Mouse (Mus musculus) neural tube, embryonic 11.5 days (tissue): ENCODE results near the gene Pou3f3. TPM values are rescaled to one million over a fixed set of nuclear protein-coding genes. Genes with fewer than 3 reads are reported as not detected.

Experiments used
- ATAC-seq: fragments of 200-750 bp; cut with Nextera tagmentation; 2 replicates; pipeline ENCODE4 v1.8.0; 2017; ENCODE audit warnings: moderate number of reproducible peaks, mild to moderate bottlenecking, moderate TSS enrichment, moderate library complexity; ENCODE audit not compliant: insufficient read depth, low FRiP score, low TSS enrichment
- DNase-seq: peaks from one replicate; pipeline ENCODE4 v3.0.0-alpha.2; 2015; ENCODE audit warnings: low spot score
- H3K27ac ChIP-seq: fragments of 300-500 bp; sonication (generic); 2 replicates; pipeline ENCODE4 v1.5.1; 2014; ENCODE audit warnings: low read depth, mild to moderate bottlenecking, low read length
- H3K27me3 ChIP-seq: fragments of 300-500 bp; sonication (generic); 2 replicates; pipeline ENCODE4 v1.6.1; 2014; ENCODE audit warnings: mild to moderate bottlenecking, low read length, mixed read lengths; ENCODE audit not compliant: control insufficient read depth, insufficient read depth
- H3K36me3 ChIP-seq: fragments of 300-500 bp; sonication (generic); 2 replicates; pipeline ENCODE4 v1.6.1; 2014; ENCODE audit warnings: mild to moderate bottlenecking, low read length, moderate library complexity, mixed read lengths; ENCODE audit not compliant: control insufficient read depth, insufficient read depth
- H3K4me1 ChIP-seq: fragments of 300-500 bp; sonication (generic); 2 replicates; pipeline ENCODE4 v1.6.1; 2014; ENCODE audit warnings: low read length, mixed read lengths; ENCODE audit not compliant: control insufficient read depth, insufficient read depth
- H3K4me2 ChIP-seq: fragments of 300-500 bp; sonication (generic); 2 replicates; pipeline ENCODE4 v1.6.1; 2014; ENCODE audit warnings: low read depth, mild to moderate bottlenecking, moderate library complexity
- H3K4me3 ChIP-seq: fragments of 300-500 bp; sonication (generic); 2 replicates; pipeline ENCODE4 v1.5.1; 2014; ENCODE audit warnings: low read depth, low read length
- H3K9ac ChIP-seq: fragments of 300-500 bp; sonication (generic); 2 replicates; pipeline ENCODE4 v1.6.1; 2014; ENCODE audit warnings: mild to moderate bottlenecking, low read length
- H3K9me3 ChIP-seq: fragments of 300-500 bp; sonication (generic); 2 replicates; pipeline ENCODE4 v1.6.1; 2016; ENCODE audit warnings: low read length; ENCODE audit not compliant: control insufficient read depth
- WGBS: fragments of 180-500 bp; shearing (Covaris S2); extraction: QIAGEN DNeasy Blood & Tissue Kit; methylation state at CpG from one replicate; pipeline ENCODE4 v1.1.7; 2014; 5-methylcytosine and 5-hydroxymethylcytosine counted together
- polyA plus RNA-seq: library from polyadenylated mRNA; unstranded; fragments of >200 nt; fragmentation: Nextera tagmentation; extraction: Ambion mirVana; gene quantifications from 2 replicates; pipeline ENCODE4 v1.2.1, GENCODE M21; 2014

Pou3f3 gene
- polyA plus RNA-seq, 1 experiment from 2014 or later, result 11.4 TPM

DNA sequence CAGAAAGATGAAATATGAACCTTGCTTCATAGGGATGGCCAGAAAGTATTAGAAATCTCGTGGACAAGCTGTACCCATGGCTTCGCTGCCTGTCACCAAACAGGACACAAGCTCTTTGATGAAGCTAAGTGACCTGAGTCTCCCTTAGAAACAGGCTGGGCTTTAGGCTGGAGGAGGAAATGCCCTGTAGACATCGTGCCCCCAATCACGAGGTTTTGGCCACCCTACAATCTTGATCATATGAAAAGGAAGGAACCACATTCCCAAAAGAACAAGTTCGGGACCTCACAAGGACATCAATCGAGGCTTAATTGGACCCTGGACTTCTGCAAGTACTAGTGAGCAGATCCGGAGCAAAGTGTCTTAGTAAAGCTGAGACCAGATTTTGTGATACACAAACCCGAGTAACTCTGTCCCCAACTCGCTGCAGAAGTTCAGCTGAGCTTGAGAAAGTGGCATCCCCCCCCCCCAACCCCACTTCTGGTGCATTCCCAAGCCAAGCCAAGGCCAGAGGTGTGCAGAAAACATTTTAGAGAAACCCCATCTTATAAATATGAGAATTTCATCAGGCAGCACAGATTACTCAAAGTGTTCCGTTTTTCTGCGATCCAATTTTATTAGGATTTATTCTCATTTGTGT lies 10.1 kb upstream of the Pou3f3 start:
- H3K9ac ChIP-seq, result peak overlapping the region; percentile 71
- peak overlapping the region; percentile 95 for H3K4me3 ChIP-seq
- no peaks in the 10 kb centered on the region for H3K9me3 ChIP-seq
- peak overlapping the region; percentile 89 for H3K27ac ChIP-seq
- H3K27me3 ChIP-seq, result peaks cover 17% of the 10 kb centered on the region; the same call in 1 of the 2 replicates
- peak overlapping the region; percentile 94 for H3K4me2 ChIP-seq
- H3K36me3 ChIP-seq, result no peaks in the 10 kb centered on the region
- DNase-seq (peak; percentile 31), ATAC-seq (no peak)
- WGBS, result 1% methylated on average over 11 of the region's 11 CpGs
- peaks cover 18% of the 10 kb centered on the region for H3K4me1 ChIP-seq

DNA sequence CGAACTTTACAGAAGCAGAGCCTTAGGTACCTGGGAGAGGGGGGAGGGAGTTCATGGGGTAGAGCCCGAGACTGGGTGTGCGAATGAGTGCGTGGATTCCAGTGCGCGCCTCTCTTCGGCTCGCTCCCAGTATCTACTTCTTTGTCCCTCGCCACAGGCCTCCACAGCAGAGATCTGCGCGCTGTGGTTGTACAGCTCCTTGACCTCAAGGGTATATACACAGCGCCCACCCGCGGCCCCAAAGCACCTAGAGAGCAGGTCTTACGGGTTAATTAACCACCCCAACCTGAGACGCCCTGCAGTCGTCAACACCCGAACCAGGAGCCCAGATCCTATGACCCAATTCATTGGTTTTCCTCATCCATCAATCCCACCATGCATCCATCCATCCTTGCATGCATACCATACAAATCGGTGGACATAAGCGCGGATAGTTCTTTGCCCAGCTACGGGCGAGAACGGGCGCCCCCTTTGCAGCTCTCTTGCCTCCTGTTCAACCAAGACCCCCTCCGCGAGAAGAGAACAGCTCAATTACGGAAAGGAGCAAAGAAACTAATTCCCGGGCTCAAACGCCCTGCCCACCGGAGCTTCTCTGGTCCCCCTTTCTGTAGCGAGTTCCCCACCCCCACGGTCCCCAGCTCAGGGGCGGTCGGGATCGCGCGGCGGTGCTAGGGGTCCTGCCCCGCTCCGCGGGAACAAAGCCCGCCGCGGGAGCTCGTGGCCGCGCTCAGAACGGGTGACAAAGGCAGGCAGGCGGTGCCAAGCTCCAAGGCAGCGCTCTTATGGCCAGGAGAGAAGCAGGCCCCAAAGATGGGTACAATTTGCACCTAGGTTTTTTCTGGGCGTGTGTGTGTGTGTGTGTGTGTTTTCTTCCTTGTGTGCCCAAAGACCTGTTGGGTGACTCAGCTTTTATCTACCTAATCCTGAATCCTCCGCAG lies 9.1 kb upstream of the Pou3f3 start:
- H3K36me3 ChIP-seq, result no peaks in the 10 kb centered on the region
- H3K27me3 ChIP-seq, result peaks cover 19% of the 10 kb centered on the region; the same call in 1 of the 2 replicates
- under 1% methylated on average over 53 of the region's 53 CpGs for WGBS
- H3K9ac ChIP-seq, result peak overlapping the region; percentile 71
- H3K27ac ChIP-seq, result peak overlapping the region; percentile 89
- peak; percentile 86 for DNase-seq
- H3K4me1 ChIP-seq, result peaks cover 18% of the 10 kb centered on the region
- ATAC-seq, result peak; percentile 61
- peak overlapping the region; percentile 95 for H3K4me3 ChIP-seq
- H3K4me2 ChIP-seq, result peak overlapping the region; percentile 94
- no peaks in the 10 kb centered on the region for H3K9me3 ChIP-seq

DNA sequence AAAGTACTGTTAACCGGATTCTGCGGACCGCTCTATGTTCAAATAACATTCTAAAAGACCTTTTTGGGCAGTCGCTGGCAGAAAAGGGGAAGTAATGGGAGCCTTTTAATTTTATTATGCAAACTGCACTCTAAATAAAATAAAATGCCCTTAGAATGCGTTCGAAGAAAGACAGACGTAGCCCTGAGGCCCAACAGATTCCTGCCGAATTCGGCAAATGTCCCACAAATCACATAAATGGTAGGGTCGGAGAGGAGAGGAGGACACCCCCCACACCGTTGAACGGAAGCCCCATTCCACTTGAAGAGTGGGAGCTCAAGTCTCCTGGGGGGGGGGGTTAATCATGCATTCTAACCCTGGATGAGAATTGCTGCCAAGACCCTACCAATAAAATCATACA lies 8.3 kb upstream of the Pou3f3 start:
- Histone ChIP-seq H3K4me3 (peak overlapping the region; percentile 95), H3K9me3 (no peaks in the 10 kb centered on the region), H3K9ac (peak overlapping the region; percentile 71), H3K27me3 (peaks cover 19% of the 10 kb centered on the region; the same call in 1 of the 2 replicates), H3K4me1 (peaks cover 18% of the 10 kb centered on the region), H3K4me2 (peak overlapping the region; percentile 94), H3K27ac (peak overlapping the region; percentile 89), H3K36me3 (no peaks in the 10 kb centered on the region)
- ATAC-seq (no peak), DNase-seq (no peak)
- under 1% methylated on average over 12 of the region's 12 CpGs for WGBS

DNA sequence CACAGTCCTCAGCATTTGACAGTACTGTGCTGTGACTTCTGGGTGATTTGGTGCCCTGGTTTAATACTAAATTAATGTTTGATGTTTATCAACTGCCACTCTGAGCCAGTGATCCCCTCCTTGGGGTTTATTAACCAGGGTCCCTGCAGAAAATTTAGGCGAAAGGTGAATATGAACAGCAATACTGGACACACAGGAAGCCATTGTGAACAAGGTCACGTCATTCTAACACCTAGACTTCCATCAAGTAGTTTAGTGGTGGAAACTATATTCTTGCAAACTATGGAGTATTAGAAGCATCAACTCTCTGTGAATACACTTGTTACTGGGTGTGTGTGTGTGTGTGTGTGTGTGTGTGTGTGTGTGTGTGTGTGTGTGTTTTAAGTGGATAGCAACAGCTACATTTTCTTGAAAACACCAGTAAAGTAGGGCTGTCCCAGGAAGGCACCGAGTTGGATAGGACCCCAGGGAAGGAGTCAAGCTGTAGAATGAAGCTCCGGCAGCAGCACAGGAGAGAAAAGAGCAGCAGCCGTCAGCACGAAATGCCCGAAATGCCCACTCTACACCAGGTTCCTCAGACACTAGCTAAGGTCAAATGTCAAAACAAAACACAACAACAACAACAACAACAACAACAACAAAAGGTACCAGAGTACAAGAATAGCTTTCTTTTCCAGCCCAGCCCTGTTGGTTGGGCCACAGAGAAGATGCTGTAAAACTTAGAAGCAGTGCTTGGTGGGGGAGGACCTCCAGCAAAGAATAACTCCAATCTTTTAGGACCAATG lies 7.6 kb upstream of the Pou3f3 start:
- 2% methylated on average over 7 of the region's 7 CpGs for WGBS
- no peak for DNase-seq
- peaks cover 19% of the 10 kb centered on the region; the same call in 1 of the 2 replicates for H3K27me3 ChIP-seq

DNA sequence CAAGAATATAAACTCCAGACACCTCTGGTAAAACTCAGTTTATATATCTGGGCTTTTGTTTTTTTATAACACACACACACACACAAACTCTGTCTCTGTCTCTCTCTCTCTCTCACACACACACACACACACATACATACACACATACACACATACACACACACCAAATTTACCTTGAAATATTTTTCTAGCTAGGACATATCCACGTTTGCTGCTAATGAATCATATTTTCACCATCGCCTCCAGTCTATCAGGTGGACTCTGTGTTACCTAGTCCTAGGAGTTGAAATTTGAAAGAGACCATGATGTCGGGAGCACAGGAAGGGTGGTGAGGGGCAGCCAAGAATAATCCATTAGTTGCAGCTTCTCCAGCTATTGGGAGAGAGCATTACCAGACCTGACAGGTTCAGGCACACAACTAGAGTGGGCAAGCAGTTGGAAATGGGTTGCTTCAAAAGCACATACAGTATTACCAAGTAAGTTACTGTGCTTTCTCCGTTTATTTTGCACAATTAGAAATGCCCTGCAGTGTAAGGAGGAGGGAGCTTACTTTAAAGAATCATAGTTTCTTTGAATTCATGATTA lies 6.9 kb upstream of the Pou3f3 start:
- Histone ChIP-seq H3K27ac (no peak overlapping the region), H3K9ac (peak overlapping the region; percentile 44), H3K4me1 (peaks cover 18% of the 10 kb centered on the region), H3K4me2 (peak overlapping the region; percentile 94), H3K9me3 (no peaks in the 10 kb centered on the region), H3K36me3 (no peaks in the 10 kb centered on the region), H3K4me3 (peak overlapping the region; percentile 95), H3K27me3 (peaks cover 19% of the 10 kb centered on the region; the same call in 1 of the 2 replicates)
- 4% methylated on average over 4 of the region's 4 CpGs for WGBS
- ATAC-seq, result no peak
- DNase-seq, result no peak

More for the DNA sequence above, 7.6 kb upstream of the Pou3f3 start:
- Histone ChIP-seq H3K27ac (peak overlapping the region; percentile 89; the same call in 1 of the 2 replicates), H3K36me3 (no peaks in the 10 kb centered on the region), H3K4me2 (peak overlapping the region; percentile 94), H3K9ac (peak overlapping the region; percentile 71), H3K9me3 (no peaks in the 10 kb centered on the region), H3K4me3 (peak overlapping the region; percentile 95), H3K4me1 (peaks cover 18% of the 10 kb centered on the region)
- no peak for ATAC-seq

DNA sequence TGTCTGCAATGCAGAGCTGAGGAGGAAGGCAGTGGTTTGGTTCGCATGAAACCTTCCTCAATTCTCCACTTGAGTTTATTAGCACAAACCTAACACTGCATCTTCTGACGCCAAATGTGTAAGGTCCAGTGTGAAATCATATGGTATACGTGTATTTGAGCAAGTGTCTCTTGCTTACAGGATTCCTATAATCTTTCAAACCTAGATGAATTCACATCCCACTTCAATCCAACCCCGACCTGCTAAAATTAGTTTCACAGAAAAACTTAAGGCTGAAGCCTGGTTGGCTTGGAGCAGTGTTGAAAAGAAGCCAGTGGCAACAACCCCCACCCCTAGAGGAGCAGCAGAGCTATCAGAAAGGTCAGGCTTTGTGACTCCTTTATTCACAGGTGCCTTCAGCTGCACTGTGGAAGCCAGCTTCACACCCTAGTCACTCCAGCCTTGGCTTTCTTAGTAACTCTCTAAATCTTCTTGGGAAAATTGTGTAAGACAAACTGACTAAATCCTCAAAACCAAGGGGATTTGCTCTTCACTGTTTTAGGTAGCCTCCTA lies 5.5 kb upstream of the Pou3f3 start:
- Histone ChIP-seq H3K9ac (peak overlapping the region; percentile 44), H3K4me1 (peaks cover 8% of the 10 kb centered on the region; the same call in 1 of the 2 replicates), H3K4me2 (peak overlapping the region; percentile 94), H3K27me3 (0 out of 2 replicates have a peak, but pooled peaks cover 13% of the 10 kb centered on the region), H3K36me3 (no peaks in the 10 kb centered on the region), H3K9me3 (no peaks in the 10 kb centered on the region), H3K4me3 (peak overlapping the region; percentile 95), H3K27ac (peak overlapping the region; percentile 34; the same call in 1 of the 2 replicates)
- ATAC-seq (no peak), DNase-seq (no peak)
- 2% methylated on average over 4 of the region's 4 CpGs for WGBS

DNA sequence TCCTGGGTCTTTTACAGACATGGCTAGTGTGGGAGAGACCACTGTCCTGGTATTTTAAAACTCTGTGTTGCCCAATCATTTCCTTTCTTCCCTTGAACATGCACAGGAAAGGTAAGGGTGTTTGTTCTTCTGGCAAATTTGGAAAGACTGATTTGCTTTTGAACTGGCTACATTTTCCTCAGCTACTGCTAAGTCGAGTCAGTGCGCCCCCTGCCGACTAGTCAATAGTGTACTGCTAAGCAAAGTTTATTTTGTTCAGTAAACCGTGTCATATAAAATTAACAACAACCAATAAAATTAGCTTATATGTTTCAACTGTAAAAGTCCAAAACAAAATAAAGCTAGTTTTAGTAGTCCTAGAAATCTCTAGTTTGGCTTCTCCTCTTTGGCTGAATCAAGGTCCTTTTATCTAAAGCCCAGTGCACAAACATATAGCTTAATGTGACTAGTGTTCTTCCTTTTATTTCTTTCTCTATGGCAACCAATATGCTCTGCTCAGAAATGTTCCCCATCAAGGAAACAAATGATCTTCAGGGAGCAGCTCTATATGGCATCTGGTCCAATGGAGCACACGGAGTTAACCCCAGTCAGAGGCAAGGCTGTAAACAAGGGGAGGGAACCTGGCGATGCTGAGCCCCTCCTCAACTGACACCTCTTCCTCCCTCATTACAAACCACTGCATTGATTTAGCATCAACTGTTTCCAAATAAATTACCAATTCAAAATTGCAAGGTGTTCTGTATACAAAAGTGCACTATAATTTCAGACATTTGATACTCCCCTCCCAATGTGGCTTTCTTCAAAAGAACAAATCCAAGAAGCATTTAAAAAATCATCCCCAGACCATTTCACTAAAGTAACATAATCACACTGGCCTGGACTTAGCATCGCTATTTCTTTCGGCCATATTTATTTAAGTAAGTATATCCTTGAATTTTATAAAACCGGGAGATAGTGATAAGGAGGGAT lies 4.1 kb upstream of the Pou3f3 start:
- peak; percentile 52 for ATAC-seq

More for the DNA sequence above, 4.1 kb upstream of the Pou3f3 start:
- Histone ChIP-seq H3K4me1 (0 out of 2 replicates have a peak, but pooled peaks cover 3% of the 10 kb centered on the region), H3K27ac (peak overlapping the region; percentile 98), H3K9ac (peak overlapping the region; percentile 84), H3K36me3 (no peaks in the 10 kb centered on the region), H3K4me3 (peak overlapping the region; percentile 95), H3K4me2 (peak overlapping the region; percentile 94), H3K9me3 (no peaks in the 10 kb centered on the region), H3K27me3 (peaks cover 11% of the 10 kb centered on the region; the same call in 1 of the 2 replicates)
- DNase-seq, result peak; percentile 81
- 1% methylated on average over 9 of the region's 9 CpGs for WGBS
